Mouse (Mus musculus) midbrain, embryonic 15.5 days (tissue): ENCODE measurements around the gene Yipf3. TPM values are rescaled to one million over a fixed set of nuclear protein-coding genes. Genes with fewer than 3 reads are reported as not detected.
A peak's percentile ranks its signal among the peaks of the same experiment; 100 is the strongest.

ENCODE experiments used
- ATAC-seq: fragments of 200-750 bp; cut with Nextera tagmentation; replicated peaks from 2 replicates; pipeline ENCODE4 v1.8.0; 2017; ENCODE audit warnings: moderate TSS enrichment
- H3K27ac ChIP-seq: fragments of 300-500 bp; sonication (generic); 2 replicates; pipeline ENCODE4 v1.5.1; 2015; ENCODE audit warnings: mild to moderate bottlenecking, inconsistent platforms
- H3K27me3 ChIP-seq: fragments of 300-500 bp; sonication (generic); replicated peaks from 2 replicates; pipeline ENCODE4 v1.6.1; 2015; ENCODE audit warnings: inconsistent platforms
- H3K36me3 ChIP-seq: fragments of 300-500 bp; sonication (generic); replicated peaks from 2 replicates; pipeline ENCODE4 v1.6.1; 2015; ENCODE audit warnings: inconsistent platforms
- H3K4me1 ChIP-seq: fragments of 300-500 bp; sonication (generic); 2 replicates; pipeline ENCODE4 v1.6.1; 2015; ENCODE audit warnings: inconsistent platforms
- H3K4me2 ChIP-seq: fragments of 300-500 bp; sonication (generic); 2 replicates; pipeline ENCODE4 v1.6.1; 2015; ENCODE audit warnings: inconsistent platforms, mild to moderate bottlenecking, moderate library complexity
- H3K4me3 ChIP-seq: fragments of 300-500 bp; sonication (generic); 2 replicates; pipeline ENCODE4 v1.5.1; 2015; ENCODE audit warnings: mild to moderate bottlenecking, inconsistent platforms
- H3K9ac ChIP-seq: fragments of 300-500 bp; sonication (generic); 2 replicates; pipeline ENCODE4 v1.6.1; 2015; ENCODE audit warnings: mild to moderate bottlenecking, inconsistent platforms
- H3K9me3 ChIP-seq: fragments of 300-500 bp; sonication (generic); 2 replicates; pipeline ENCODE4 v1.6.1; 2016; ENCODE audit warnings: inconsistent platforms
- WGBS: fragments of 180-500 bp; shearing (Covaris S2); methylation state at CpG from one replicate; pipeline ENCODE4 v1.1.7; 2015; ENCODE audit warnings: mixed read lengths; 5-methylcytosine and 5-hydroxymethylcytosine counted together
- polyA plus RNA-seq: library from polyadenylated mRNA; unstranded; fragments of >200 nt; fragmentation: Nextera tagmentation; extraction: Ambion mirVana; gene quantifications from 2 replicates; pipeline ENCODE4 v1.2.1, GENCODE M21; 2015

The Yipf3 gene
- polyA plus RNA-seq, 1 experiment from 2014 or later = 95.2 TPM

- Histone ChIP-seq H3K9me3 (no peaks in the 10 kb centered on the region), H3K9ac (no peak overlapping the region), H3K27ac (no peak overlapping the region), H3K27me3 (no peaks in the 10 kb centered on the region), H3K4me1 (no peaks in the 10 kb centered on the region), H3K4me3 (no peak overlapping the region), H3K4me2 (no peak overlapping the region), H3K36me3 (no peaks in the 10 kb centered on the region)
- ATAC-seq = no peak
- 89% methylated on average over 6 of the region's 6 CpGs for WGBS
These were observed 27.2 kb downstream of the Yipf3 start for GRCm38 (mm10) chr17:46275034-46275433.

GRCm38 (mm10) chr17:46275506-46275905, 27.6 kb downstream of the Yipf3 start:
- Histone ChIP-seq H3K27ac (no peak overlapping the region), H3K36me3 (no peaks in the 10 kb centered on the region), H3K4me2 (no peak overlapping the region), H3K9ac (no peak overlapping the region), H3K9me3 (no peaks in the 10 kb centered on the region), H3K27me3 (no peaks in the 10 kb centered on the region), H3K4me3 (no peak overlapping the region), H3K4me1 (no peaks in the 10 kb centered on the region)
- no peak for ATAC-seq
- 94% methylated on average over 10 of the region's 10 CpGs for WGBS

- no peak overlapping the region for H3K27ac ChIP-seq
- no peak overlapping the region for H3K4me2 ChIP-seq
- peaks cover 14% of the 10 kb centered on the region for H3K4me1 ChIP-seq
- no peaks in the 10 kb centered on the region for H3K9me3 ChIP-seq
- no peak overlapping the region for H3K9ac ChIP-seq
- no peaks in the 10 kb centered on the region for H3K36me3 ChIP-seq
- no peak overlapping the region for H3K4me3 ChIP-seq
- no peak for ATAC-seq
- no peaks in the 10 kb centered on the region for H3K27me3 ChIP-seq
- 89% methylated on average over 4 of the region's 4 CpGs for WGBS
These were observed 29.7 kb downstream of the Yipf3 start for GRCm38 (mm10) chr17:46277586-46277985.

GRCm38 (mm10) chr17:46278011-46278765, 30.3 kb downstream of the Yipf3 start:
- peaks cover 17% of the 10 kb centered on the region for H3K4me1 ChIP-seq
- H3K4me2 ChIP-seq = no peak overlapping the region
- H3K27me3 ChIP-seq = no peaks in the 10 kb centered on the region
- H3K9ac ChIP-seq = no peak overlapping the region
- H3K4me3 ChIP-seq = no peak overlapping the region
- H3K27ac ChIP-seq = no peak overlapping the region
- 87% methylated on average over 12 of the region's 12 CpGs for WGBS
- no peaks in the 10 kb centered on the region for H3K9me3 ChIP-seq
- ATAC-seq = no peak
- no peaks in the 10 kb centered on the region for H3K36me3 ChIP-seq

- peak within 1 kb of the TSS; percentile 57 for H3K4me3 ChIP-seq
- no peaks in the 10 kb centered on the region for H3K9me3 ChIP-seq
- no peaks in the 10 kb centered on the region for H3K27me3 ChIP-seq
- no peaks in the 10 kb centered on the region for H3K36me3 ChIP-seq
- peak within 1 kb of the TSS; percentile 45 for H3K9ac ChIP-seq
- under 1% methylated on average over 37 of the region's 37 CpGs for WGBS
- peaks cover 20% of the 10 kb centered on the region for H3K4me1 ChIP-seq
- peak within 1 kb of the TSS; percentile 69 for H3K27ac ChIP-seq
- peak; percentile 98 for ATAC-seq
- H3K4me2 ChIP-seq = peak within 1 kb of the TSS; percentile 97
These were observed 34.7 kb downstream of the Yipf3 start, which contains the start of gene Tjap1 for GRCm38 (mm10) chr17:46282483-46283123. TSS of gene Tjap1 (minus strand) at chr17:46283026.

GRCm38 (mm10) chr17:46283140-46283539, 35.3 kb downstream of the Yipf3 start:
- 0 out of 2 replicates have a peak overlapping the region, but pooled peaks have one; percentile 1 for H3K27ac ChIP-seq
- H3K27me3 ChIP-seq = no peaks in the 10 kb centered on the region
- H3K9ac ChIP-seq = no peak overlapping the region; the same call in 1 of the 2 replicates
- H3K36me3 ChIP-seq = no peaks in the 10 kb centered on the region
- 25% methylated on average over 9 of the region's 9 CpGs for WGBS
- H3K4me3 ChIP-seq = peak overlapping the region; percentile 57
- peak overlapping the region; percentile 97 for H3K4me2 ChIP-seq
- H3K4me1 ChIP-seq = peaks cover 20% of the 10 kb centered on the region
- no peaks in the 10 kb centered on the region for H3K9me3 ChIP-seq
- no peak for ATAC-seq

GRCm38 (mm10) chr17:46283911-46284310, 36.0 kb downstream of the Yipf3 start:
- H3K36me3 ChIP-seq = no peaks in the 10 kb centered on the region
- peaks cover 20% of the 10 kb centered on the region for H3K4me1 ChIP-seq
- no peaks in the 10 kb centered on the region for H3K9me3 ChIP-seq
- no peak for ATAC-seq
- H3K4me3 ChIP-seq = no peak overlapping the region
- H3K9ac ChIP-seq = no peak overlapping the region
- no peak overlapping the region for H3K27ac ChIP-seq
- H3K4me2 ChIP-seq = no peak overlapping the region
- no peaks in the 10 kb centered on the region for H3K27me3 ChIP-seq
- WGBS = 90% methylated on average over 8 of the region's 8 CpGs

GRCm38 (mm10) chr17:46284653-46285052, 36.8 kb downstream of the Yipf3 start:
- H3K4me1 ChIP-seq = peaks cover 20% of the 10 kb centered on the region
- H3K36me3 ChIP-seq = no peaks in the 10 kb centered on the region
- whole genome bisulfite sequencing = 50% methylated on average over 7 of the region's 7 CpGs
- no peak overlapping the region for H3K9ac ChIP-seq
- no peak overlapping the region for H3K4me2 ChIP-seq
- no peak overlapping the region for H3K27ac ChIP-seq
- no peak for ATAC-seq
- no peaks in the 10 kb centered on the region for H3K27me3 ChIP-seq
- H3K9me3 ChIP-seq = no peaks in the 10 kb centered on the region
- H3K4me3 ChIP-seq = no peak overlapping the region

GRCm38 (mm10) chr17:46285407-46285806, 37.5 kb downstream of the Yipf3 start:
- peaks cover 20% of the 10 kb centered on the region for H3K4me1 ChIP-seq
- H3K9me3 ChIP-seq = no peaks in the 10 kb centered on the region
- 71% methylated on average over 6 of the region's 6 CpGs for WGBS
- H3K27ac ChIP-seq = no peak overlapping the region
- no peak overlapping the region for H3K4me2 ChIP-seq
- H3K36me3 ChIP-seq = no peaks in the 10 kb centered on the region
- ATAC-seq = no peak
- no peak overlapping the region for H3K9ac ChIP-seq
- H3K4me3 ChIP-seq = no peak overlapping the region
- H3K27me3 ChIP-seq = no peaks in the 10 kb centered on the region

GRCm38 (mm10) chr17:46287678-46288095, 39.8 kb downstream of the Yipf3 start:
- H3K27me3 ChIP-seq = 0 out of 2 replicates have a peak, but pooled peaks cover 4% of the 10 kb centered on the region
- no peak overlapping the region for H3K4me2 ChIP-seq
- H3K4me1 ChIP-seq = peaks cover 7% of the 10 kb centered on the region
- no peaks in the 10 kb centered on the region for H3K9me3 ChIP-seq
- ATAC-seq = no peak
- 79% methylated on average over 11 of the region's 11 CpGs for WGBS
- no peak overlapping the region for H3K9ac ChIP-seq
- H3K27ac ChIP-seq = no peak overlapping the region
- no peaks in the 10 kb centered on the region for H3K36me3 ChIP-seq
- no peak overlapping the region for H3K4me3 ChIP-seq

GRCm38 (mm10) chr17:46296601-46297000, 48.7 kb downstream of the Yipf3 start:
- no peaks in the 10 kb centered on the region for H3K36me3 ChIP-seq
- ATAC-seq = no peak
- WGBS = 53% methylated on average over 6 of the region's 6 CpGs
- H3K27me3 ChIP-seq = peaks cover 36% of the 10 kb centered on the region
- peak overlapping the region; percentile 54 for H3K9ac ChIP-seq
- H3K4me2 ChIP-seq = peak overlapping the region; percentile 69
- H3K4me1 ChIP-seq = peaks cover 24% of the 10 kb centered on the region
- peak overlapping the region; percentile 81 for H3K27ac ChIP-seq
- H3K4me3 ChIP-seq = peak overlapping the region; percentile 65
- no peaks in the 10 kb centered on the region for H3K9me3 ChIP-seq

GRCm38 (mm10) chr17:46297028-46297363, 49.1 kb downstream of the Yipf3 start:
- Histone ChIP-seq H3K4me1 (peaks cover 24% of the 10 kb centered on the region), H3K9me3 (no peaks in the 10 kb centered on the region), H3K9ac (peak overlapping the region; percentile 54), H3K27me3 (peaks cover 36% of the 10 kb centered on the region), H3K4me3 (peak overlapping the region; percentile 65), H3K36me3 (no peaks in the 10 kb centered on the region), H3K4me2 (peak overlapping the region; percentile 69), H3K27ac (peak overlapping the region; percentile 81)
- WGBS = 7% methylated on average over 6 of the region's 6 CpGs
- no peak for ATAC-seq
